Mouse (Mus musculus): ENCODE measurements around the gene St7. TPM values are rescaled to one million over a fixed set of nuclear protein-coding genes. Genes with fewer than 3 reads are reported as not detected.

St7 gene
- polyA plus RNA-seq, 2 experiments: 29.7 to 33.0 TPM

- ATAC-seq (ENCODE audit: low FRiP score, low read depth) (no peak), DNase-seq (ENCODE audit: low spot score) (no peak)
- Histone ChIP-seq H3K4me3 (replicated peaks; ENCODE audit: low read length) (no peak overlapping the region), H3K4me1 (ENCODE audit: control insufficient read depth, insufficient read depth, low read length) (peaks cover 2% of the 10 kb centered on the region; the same call in 1 of the 2 replicates), H3K9ac (ENCODE audit: low read depth, low read length, severe bottlenecking) (no peak overlapping the region), H3K4me2 (replicated peaks; ENCODE audit: low read depth, low read length, severe bottlenecking) (no peak overlapping the region), H3K36me3 (ENCODE audit: control insufficient read depth, insufficient read depth, low read length) (no peaks in the 10 kb centered on the region), H3K9me3 (ENCODE audit: control insufficient read depth, low read length) (0 out of 2 replicates have a peak, but pooled peaks cover 3% of the 10 kb centered on the region), H3K27ac (replicated peaks; ENCODE audit: low read depth, low read length) (no peak overlapping the region), H3K27me3 (ENCODE audit: control insufficient read depth, insufficient read depth, low read length) (no peaks in the 10 kb centered on the region)
- no peak for TF ChIP-seq POLR2A (IDR thresholded peaks at IDR 0.05; ENCODE audit: borderline replicate concordance, extremely low read depth, insufficient read depth, insufficient read length)
- 76% methylated on average over 1 of the region's 1 CpGs for WGBS
These were observed 97.5 kb downstream of the St7 start for GRCm38 (mm10) chr6:17790251-17790650.

GRCm38 (mm10) chr6:17793471-17793870 lies 100.7 kb downstream of the St7 start:
- Histone ChIP-seq H3K9ac (ENCODE audit: low read depth, low read length, severe bottlenecking) (no peak overlapping the region), H3K27ac (replicated peaks; ENCODE audit: low read depth, low read length) (no peak overlapping the region), H3K4me2 (replicated peaks; ENCODE audit: low read depth, low read length, severe bottlenecking) (no peak overlapping the region), H3K4me1 (ENCODE audit: control insufficient read depth, insufficient read depth, low read length) (no peaks in the 10 kb centered on the region), H3K36me3 (ENCODE audit: control insufficient read depth, insufficient read depth, low read length) (no peaks in the 10 kb centered on the region), H3K4me3 (replicated peaks; ENCODE audit: low read length) (no peak overlapping the region), H3K9me3 (ENCODE audit: control insufficient read depth, low read length) (no peaks in the 10 kb centered on the region), H3K27me3 (ENCODE audit: control insufficient read depth, insufficient read depth, low read length) (no peaks in the 10 kb centered on the region)
- DNase-seq (ENCODE audit: low spot score) (no peak), ATAC-seq (ENCODE audit: low FRiP score, low read depth) (no peak)
- WGBS: 87% methylated on average over 3 of the region's 3 CpGs
- no peak for TF ChIP-seq POLR2A (IDR thresholded peaks at IDR 0.05; ENCODE audit: borderline replicate concordance, extremely low read depth, insufficient read depth, insufficient read length)

GRCm38 (mm10) chr6:17797271-17797713 lies 104.6 kb downstream of the St7 start:
- no peaks in the 10 kb centered on the region for H3K4me1 ChIP-seq (ENCODE audit: control insufficient read depth, insufficient read depth, low read length)
- H3K4me3 ChIP-seq (replicated peaks; ENCODE audit: low read length): no peak overlapping the region
- DNase-seq (ENCODE audit: low spot score) (no peak), ATAC-seq (ENCODE audit: low FRiP score, low read depth) (no peak)
- TF ChIP-seq POLR2A (IDR thresholded peaks at IDR 0.05; ENCODE audit: borderline replicate concordance, extremely low read depth, insufficient read depth, insufficient read length): no peak
- no peak overlapping the region for H3K9ac ChIP-seq (ENCODE audit: low read depth, low read length, severe bottlenecking)
- no peak overlapping the region for H3K4me2 ChIP-seq (replicated peaks; ENCODE audit: low read depth, low read length, severe bottlenecking)
- WGBS: 86% methylated on average over 5 of the region's 5 CpGs
- no peaks in the 10 kb centered on the region for H3K27me3 ChIP-seq (ENCODE audit: control insufficient read depth, insufficient read depth, low read length)
- no peaks in the 10 kb centered on the region for H3K36me3 ChIP-seq (ENCODE audit: control insufficient read depth, insufficient read depth, low read length)
- H3K27ac ChIP-seq (replicated peaks; ENCODE audit: low read depth, low read length): no peak overlapping the region
- no peaks in the 10 kb centered on the region for H3K9me3 ChIP-seq (ENCODE audit: control insufficient read depth, low read length)

GRCm38 (mm10) chr6:17800694-17801093 lies 108.0 kb downstream of the St7 start:
- Histone ChIP-seq H3K4me1 (ENCODE audit: control insufficient read depth, insufficient read depth, low read length) (no peaks in the 10 kb centered on the region), H3K9ac (ENCODE audit: low read depth, low read length, severe bottlenecking) (no peak overlapping the region), H3K36me3 (ENCODE audit: control insufficient read depth, insufficient read depth, low read length) (no peaks in the 10 kb centered on the region), H3K4me2 (replicated peaks; ENCODE audit: low read depth, low read length, severe bottlenecking) (no peak overlapping the region), H3K27me3 (ENCODE audit: control insufficient read depth, insufficient read depth, low read length) (no peaks in the 10 kb centered on the region), H3K4me3 (replicated peaks; ENCODE audit: low read length) (no peak overlapping the region), H3K9me3 (ENCODE audit: control insufficient read depth, low read length) (no peaks in the 10 kb centered on the region), H3K27ac (replicated peaks; ENCODE audit: low read depth, low read length) (no peak overlapping the region)
- ATAC-seq (ENCODE audit: low FRiP score, low read depth): no peak
- no peak for DNase-seq (ENCODE audit: low spot score)
- WGBS: 85% methylated on average over 5 of the region's 5 CpGs
- TF ChIP-seq POLR2A (IDR thresholded peaks at IDR 0.05; ENCODE audit: borderline replicate concordance, extremely low read depth, insufficient read depth, insufficient read length): no peak

GRCm38 (mm10) chr6:17804468-17804867 lies 111.7 kb downstream of the St7 start:
- whole genome bisulfite sequencing: 66% methylated on average over 3 of the region's 3 CpGs
- ATAC-seq (ENCODE audit: low FRiP score, low read depth) (no peak), DNase-seq (ENCODE audit: low spot score) (no peak)
- no peak for TF ChIP-seq POLR2A (IDR thresholded peaks at IDR 0.05; ENCODE audit: borderline replicate concordance, extremely low read depth, insufficient read depth, insufficient read length)
- Histone ChIP-seq H3K9me3 (ENCODE audit: control insufficient read depth, low read length) (no peaks in the 10 kb centered on the region), H3K4me1 (ENCODE audit: control insufficient read depth, insufficient read depth, low read length) (no peaks in the 10 kb centered on the region), H3K27ac (replicated peaks; ENCODE audit: low read depth, low read length) (no peak overlapping the region), H3K36me3 (ENCODE audit: control insufficient read depth, insufficient read depth, low read length) (no peaks in the 10 kb centered on the region), H3K9ac (ENCODE audit: low read depth, low read length, severe bottlenecking) (no peak overlapping the region), H3K4me3 (replicated peaks; ENCODE audit: low read length) (no peak overlapping the region), H3K4me2 (replicated peaks; ENCODE audit: low read depth, low read length, severe bottlenecking) (no peak overlapping the region), H3K27me3 (ENCODE audit: control insufficient read depth, insufficient read depth, low read length) (no peaks in the 10 kb centered on the region)

GRCm38 (mm10) chr6:17806569-17806968 lies 113.8 kb downstream of the St7 start:
- no peak overlapping the region for H3K9ac ChIP-seq (ENCODE audit: low read depth, low read length, severe bottlenecking)
- H3K36me3 ChIP-seq (ENCODE audit: control insufficient read depth, insufficient read depth, low read length): no peaks in the 10 kb centered on the region
- TF ChIP-seq POLR2A (IDR thresholded peaks at IDR 0.05; ENCODE audit: borderline replicate concordance, extremely low read depth, insufficient read depth, insufficient read length): no peak
- ATAC-seq (ENCODE audit: low FRiP score, low read depth) (no peak), DNase-seq (ENCODE audit: low spot score) (no peak)
- no peaks in the 10 kb centered on the region for H3K9me3 ChIP-seq (ENCODE audit: control insufficient read depth, low read length)
- no peak overlapping the region for H3K4me3 ChIP-seq (replicated peaks; ENCODE audit: low read length)
- H3K27me3 ChIP-seq (ENCODE audit: control insufficient read depth, insufficient read depth, low read length): no peaks in the 10 kb centered on the region
- H3K27ac ChIP-seq (replicated peaks; ENCODE audit: low read depth, low read length): no peak overlapping the region
- WGBS: 20% methylated on average over 4 of the region's 4 CpGs
- no peaks in the 10 kb centered on the region for H3K4me1 ChIP-seq (ENCODE audit: control insufficient read depth, insufficient read depth, low read length)
- no peak overlapping the region for H3K4me2 ChIP-seq (replicated peaks; ENCODE audit: low read depth, low read length, severe bottlenecking)

Data from limb, embryonic 14.5 days (tissue).